Mouse (Mus musculus): ENCODE measurements around the gene Ddx58.

DNA sequence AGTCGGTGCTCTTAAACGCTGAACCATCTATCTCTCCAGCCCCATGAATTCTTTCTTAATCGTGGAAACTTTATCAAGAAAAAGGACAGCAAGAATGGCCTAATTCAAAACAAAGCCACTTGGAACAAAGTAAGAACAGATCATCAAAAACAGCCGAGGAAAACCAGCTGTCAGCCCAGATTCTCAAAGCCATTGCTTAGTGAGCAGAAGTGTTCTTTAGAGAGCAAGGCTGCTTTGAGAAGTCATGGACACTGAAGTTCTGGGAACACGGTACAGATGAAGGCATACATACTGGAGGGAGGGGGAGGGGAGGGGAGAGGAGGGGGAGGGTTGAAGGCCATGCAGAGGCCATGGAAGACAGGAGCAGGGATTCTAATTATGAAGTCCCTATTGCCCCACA, 13.5 kb downstream of the Ddx58 start:
- TF ChIP-seq CTCF (IDR thresholded peaks at IDR 0.05; ENCODE audit: low read depth) (no peak), EP300 (IDR thresholded peaks at IDR 0.05; ENCODE audit: low read depth) (no peak)
